Comparison of ENCODE assay signal across 8 mouse cellular contexts in the genomic region with DNA sequence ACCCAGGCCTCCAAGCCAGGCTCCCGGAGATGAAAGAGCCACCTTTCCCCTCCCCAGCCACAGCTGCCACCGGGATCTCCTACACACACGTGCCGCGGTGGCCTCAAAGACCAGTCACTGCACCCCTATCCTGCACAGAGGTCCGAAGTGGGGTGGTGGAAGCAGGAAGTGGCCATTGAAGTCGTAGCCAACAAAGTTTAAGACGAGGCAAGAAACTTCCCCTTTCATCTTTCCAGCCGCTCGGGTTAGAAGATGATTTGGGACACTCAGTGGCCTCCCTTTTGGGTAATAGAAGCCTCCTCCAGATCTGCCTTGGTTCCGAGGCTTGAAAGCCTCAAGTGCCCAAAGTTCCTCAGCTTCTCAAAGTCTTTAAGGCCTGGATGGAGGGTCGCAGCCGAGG. TPM values are rescaled to one million over a fixed set of nuclear protein-coding genes. Genes with fewer than 3 reads are reported as not detected.
DNase-seq lines count a peak whose midpoint lies in the region; ATAC-seq and TF ChIP-seq lines count a peak whose summit lies in the region.

No protein-coding gene starts in this region.

- 0 out of 2 replicates have a peak, but pooled peaks cover 1% of the 10 kb centered on the region for H3K36me3 ChIP-seq in heart, embryonic 10.5 days
- peaks cover 0 to 26% of the 10 kb centered on the region in 2 experiments for H3K36me3 ChIP-seq in CH12.LX (replicated peaks in 1 of 2; ENCODE audit: control insufficient read depth in 1 of 2, insufficient read depth in 1 of 2, low read length in 1 of 2)
- H3K36me3 ChIP-seq in forebrain, embryonic 13.5 days (ENCODE audit: poor library complexity, severe bottlenecking) = no peaks in the 10 kb centered on the region
- no peaks in the 10 kb centered on the region; the same call in 1 of the 2 replicates for H3K36me3 ChIP-seq in liver, embryonic 14.5 days (replicated peaks; ENCODE audit: control insufficient read depth, insufficient read depth, low read depth)
- no peaks in the 10 kb centered on the region for H3K36me3 ChIP-seq in stomach, postnatal 0 days (ENCODE audit: control insufficient read depth, insufficient read depth, low read length)

- WGBS in heart, embryonic 10.5 days = 2% methylated on average over 13 of the region's 13 CpGs
- WGBS in forebrain, embryonic 13.5 days = 2% methylated on average over 13 of the region's 13 CpGs
- WGBS in liver, embryonic 14.5 days (ENCODE audit: insufficient replicate concordance) = under 1% methylated on average over 13 of the region's 13 CpGs
- WGBS in stomach, postnatal 0 days = 6% methylated on average over 13 of the region's 13 CpGs

- dilution Hi-C loops in CH12.LX (cut with MboI; ENCODE audit: extremely low pct_ligation_motif_present, extremely low pct_unique_long_range_greater_than_20kb, low sequenced_read_pairs) = no loop called here

- TF ChIP-seq CTCF in CH12.LX (conservative IDR thresholded peaks at IDR 0.05 in 1 of 2, IDR thresholded peaks at IDR 0.05 in 1 of 2; ENCODE audit: low read depth in 2 of 2, low read length in 2 of 2) = no peak
- no peak for TF ChIP-seq CTCF in liver, embryonic 14.5 days (IDR thresholded peaks at IDR 0.05; ENCODE audit: low read depth)
- TF ChIP-seq CTCF in stomach, postnatal 0 days (IDR thresholded peaks at IDR 0.05; ENCODE audit: low read depth) = no peak

- peak; percentile 17; the same call in 1 of the 2 replicates for TF ChIP-seq POLR2A in CH12.LX (IDR thresholded peaks at IDR 0.05; ENCODE audit: low read depth, low read length)

- peaks cover 35% of the 10 kb centered on the region for H3K79me2 ChIP-seq in CH12.LX (replicated peaks; ENCODE audit: control insufficient read depth, extremely low read depth, insufficient read depth, poor library complexity, severe bottlenecking)

- H3K27ac ChIP-seq in heart, embryonic 10.5 days = peak overlapping the region; percentile 98
- H3K27ac ChIP-seq in CH12.LX (ENCODE audit: insufficient read depth, low read depth) = peak overlapping the region; percentile 93
- no peak overlapping the region for H3K27ac ChIP-seq in forebrain, embryonic 13.5 days
- peak overlapping the region; percentile 85 for H3K27ac ChIP-seq in liver, embryonic 14.5 days
- peak overlapping the region; percentile 100 for H3K27ac ChIP-seq in stomach, postnatal 0 days (replicated peaks)

- H3K9ac ChIP-seq in CH12.LX (ENCODE audit: insufficient read depth, low read depth) = peak overlapping the region; percentile 96
- H3K9ac ChIP-seq in forebrain, embryonic 13.5 days = peak overlapping the region; percentile 97
- peak overlapping the region; percentile 99 for H3K9ac ChIP-seq in liver, embryonic 14.5 days (replicated peaks)
- peak overlapping the region; percentile 96 for H3K9ac ChIP-seq in stomach, postnatal 0 days (ENCODE audit: low read length)

- H3K4me1 ChIP-seq in heart, embryonic 10.5 days = peaks cover 93% of the 10 kb centered on the region
- H3K4me1 ChIP-seq in CH12.LX (ENCODE audit: control insufficient read depth in 1 of 2, insufficient read depth in 2 of 2) = peaks cover 37 to 74% of the 10 kb centered on the region in 2 experiments
- peaks cover 75% of the 10 kb centered on the region for H3K4me1 ChIP-seq in forebrain, embryonic 13.5 days
- peaks cover 37 to 51% of the 10 kb centered on the region in 2 experiments for H3K4me1 ChIP-seq in liver, embryonic 14.5 days (replicated peaks; ENCODE audit: control insufficient read depth in 2 of 2, insufficient read depth in 2 of 2, low read length in 1 of 2)
- H3K4me1 ChIP-seq in stomach, postnatal 0 days (replicated peaks; ENCODE audit: control insufficient read depth, insufficient read depth) = peaks cover 30% of the 10 kb centered on the region

- ATAC-seq in forebrain, embryonic 13.5 days = no peak
- no peak for ATAC-seq in liver, embryonic 14.5 days (ENCODE audit: insufficient read depth)
- ATAC-seq in stomach, postnatal 0 days (ENCODE audit: low FRiP score, low TSS enrichment) = no peak

- H3K9me3 ChIP-seq in heart, embryonic 10.5 days = no peaks in the 10 kb centered on the region
- H3K9me3 ChIP-seq in CH12.LX (replicated peaks; ENCODE audit: low read length) = peaks cover 1% of the 10 kb centered on the region
- no peaks in the 10 kb centered on the region for H3K9me3 ChIP-seq in forebrain, embryonic 13.5 days (replicated peaks)
- no peaks in the 10 kb centered on the region for H3K9me3 ChIP-seq in liver, embryonic 14.5 days (ENCODE audit: control insufficient read depth, low read length)
- H3K9me3 ChIP-seq in stomach, postnatal 0 days (ENCODE audit: control insufficient read depth, low read length) = no peaks in the 10 kb centered on the region

- H3K4me2 ChIP-seq in CH12.LX (ENCODE audit: insufficient read depth, low read depth, poor library complexity, severe bottlenecking) = peak overlapping the region; percentile 55
- H3K4me2 ChIP-seq in forebrain, embryonic 13.5 days = peak overlapping the region; percentile 93
- H3K4me2 ChIP-seq in liver, embryonic 14.5 days (ENCODE audit: low read depth) = peak overlapping the region; percentile 87
- H3K4me2 ChIP-seq in stomach, postnatal 0 days (replicated peaks; ENCODE audit: low read depth) = peak overlapping the region; percentile 96

- peak overlapping the region; percentile 80 for H3K4me3 ChIP-seq in heart, embryonic 10.5 days
- peak overlapping the region; percentile 71 to 92 (median 71) for H3K4me3 ChIP-seq in CH12.LX (replicated peaks in 1 of 3; ENCODE audit: low read depth in 2 of 3, low read length in 2 of 3, poor library complexity in 1 of 3)
- peak overlapping the region; percentile 87 for H3K4me3 ChIP-seq in forebrain, embryonic 13.5 days
- H3K4me3 ChIP-seq in liver, embryonic 14.5 days (ENCODE audit: insufficient read depth in 1 of 2, low read depth in 2 of 2, low read length in 2 of 2) = peak overlapping the region; percentile 80 to 98
- H3K4me3 ChIP-seq in stomach, postnatal 0 days (ENCODE audit: low read depth, low read length) = peak overlapping the region; percentile 87

- DNase-seq in heart, embryonic 10.5 days (ENCODE audit: low spot score) = no peak
- DNase-seq in heart, postnatal 10 days = no peak
- DNase-seq in CH12.LX (ENCODE audit: extremely low read depth) = no peak
- DNase-seq in liver, embryonic 14.5 days (ENCODE audit: low read depth in 3 of 3, low spot score in 3 of 3) = no peak
- no peak for DNase-seq in stomach, postnatal 0 days (ENCODE audit: low spot score)
- no peak for DNase-seq in thymus, adult 18-20 months
- DNase-seq in Muller cell, postnatal 12 days (ENCODE audit: inconsistent ontology term) = no peak

- in situ Hi-C loops in CH12.LX (cut with MboI; ENCODE audit: low pct_ligation_motif_present, low pct_unique_long_range_greater_than_20kb, low sequenced_read_pairs) = no loop called here

- intact Hi-C loops in heart, postnatal 10 days (cut with DNase I) = no loop called here

- TF ChIP-seq EP300 in CH12.LX (IDR thresholded peaks at IDR 0.05; ENCODE audit: low read length) = 0 out of 2 replicates have a peak, but pooled peaks have one; percentile 14
- TF ChIP-seq EP300 in liver, embryonic 14.5 days (IDR thresholded peaks at IDR 0.05; ENCODE audit: low read depth) = 0 out of 2 replicates have a peak, but pooled peaks have one; percentile 0
- TF ChIP-seq EP300 in stomach, postnatal 0 days (optimal IDR thresholded peaks at IDR 0.05) = no peak

- no peaks in the 10 kb centered on the region for H3K27me3 ChIP-seq in heart, embryonic 10.5 days (ENCODE audit: insufficient read depth, poor library complexity, severe bottlenecking)
- H3K27me3 ChIP-seq in CH12.LX (replicated peaks) = no peaks in the 10 kb centered on the region
- H3K27me3 ChIP-seq in forebrain, embryonic 13.5 days = no peaks in the 10 kb centered on the region
- no peaks in the 10 kb centered on the region for H3K27me3 ChIP-seq in liver, embryonic 14.5 days (ENCODE audit: control insufficient read depth, insufficient read depth, low read length)
- no peaks in the 10 kb centered on the region for H3K27me3 ChIP-seq in stomach, postnatal 0 days (ENCODE audit: control insufficient read depth, insufficient read depth, low read length)

- no peak for TF ChIP-seq RAD21 in CH12.LX (IDR thresholded peaks at IDR 0.05; ENCODE audit: low read depth, low read length)

TF ChIP-seq in CH12.LX, 34 proteins besides CTCF, POLR2A, EP300 and RAD21 (continues in another document):
- TF ChIP-seq NELFE (IDR thresholded peaks at IDR 0.05; ENCODE audit: low read depth, low read length) = 0 out of 2 replicates have a peak, but pooled peaks have one; percentile 21
- TF ChIP-seq ELF1 (IDR thresholded peaks at IDR 0.05; ENCODE audit: low read depth, low read length) = peak; percentile 62
- peak; percentile 24; the same call in 1 of the 2 replicates for TF ChIP-seq MYC (IDR thresholded peaks at IDR 0.05; ENCODE audit: low read depth, low read length)
- TF ChIP-seq BHLHE40 (IDR thresholded peaks at IDR 0.05; ENCODE audit: low read depth, low read length) = peak; percentile 73
- no peak for TF ChIP-seq ETS1 (conservative IDR thresholded peaks at IDR 0.05; ENCODE audit: low read depth, low read length)
- no peak for TF ChIP-seq USF2 (conservative IDR thresholded peaks at IDR 0.05; ENCODE audit: low read depth, low read length)
- no peak for TF ChIP-seq SMC3 (IDR thresholded peaks at IDR 0.05; ENCODE audit: low read depth, low read length)
- TF ChIP-seq SIN3A (IDR thresholded peaks at IDR 0.05; ENCODE audit: low read length) = peak; percentile 55

RNA-seq across cellular contexts. Expression of gene Elmsan1, which starts 26.4 kb away (rescaled TPM):
- 8.0 and 10.5 TPM in 2 replicates for polyA plus RNA-seq in heart, embryonic 10.5 days (2016; fragmentation: Nextera tagmentation; extraction: Ambion mirVana)
- total RNA-seq in heart, postnatal 10 days (2021) = 10 to 100 TPM; 19.5 to 20.3 TPM
- total RNA-seq in CH12.LX (2012; rRNA removed) = 5.6 TPM in 2 replicates
- 2.0 and 2.2 TPM in 2 replicates for total RNA-seq in CH12.LX (2014; rRNA removed)
- 12.4 and 14.3 TPM in 2 replicates for polyA plus RNA-seq in CH12.LX (2012; ENCODE audit: insufficient read length, low read depth)
- polyA plus RNA-seq in forebrain, embryonic 13.5 days (2015; fragmentation: Nextera tagmentation; extraction: Ambion mirVana) = 5.0 and 5.6 TPM in 2 replicates
- 3.9 and 4.3 TPM in 2 replicates for polyA plus RNA-seq in liver, embryonic 14.5 days (2012; rRNA removed)
- polyA plus RNA-seq in liver, embryonic 14.5 days (2014; fragmentation: Nextera tagmentation; extraction: Ambion mirVana) = 4.5 and 5.1 TPM in 2 replicates
- polyA plus RNA-seq in stomach, postnatal 0 days (2015; fragmentation: Nextera tagmentation; extraction: Ambion mirVana) = 4.0 and 4.1 TPM in 2 replicates

RNA-seq across cellular contexts. Expression of gene Pnma1, which starts 44.0 kb away (rescaled TPM):
- polyA plus RNA-seq in heart, embryonic 10.5 days (2016; fragmentation: Nextera tagmentation; extraction: Ambion mirVana) = 0.71 and 1.1 TPM in 2 replicates
- under 1 TPM; 0.35 to 0.43 TPM for total RNA-seq in heart, postnatal 10 days (2021)
- total RNA-seq in CH12.LX (2012; rRNA removed) (0.13 and 0.21 TPM in 2 replicates), CH12.LX (2014; rRNA removed) (not detected in 2 replicates)
- polyA plus RNA-seq in CH12.LX (2012; ENCODE audit: insufficient read length, low read depth) = 0.30 TPM in 2 replicates
- 3.6 and 4.3 TPM in 2 replicates for polyA plus RNA-seq in forebrain, embryonic 13.5 days (2015; fragmentation: Nextera tagmentation; extraction: Ambion mirVana)
- polyA plus RNA-seq in liver, embryonic 14.5 days (2012; rRNA removed) = 0.09 and 0.10 TPM in 2 replicates
- 0.05 and 0.11 TPM in 2 replicates for polyA plus RNA-seq in liver, embryonic 14.5 days (2014; fragmentation: Nextera tagmentation; extraction: Ambion mirVana)
- 0.48 and 0.49 TPM in 2 replicates for polyA plus RNA-seq in stomach, postnatal 0 days (2015; fragmentation: Nextera tagmentation; extraction: Ambion mirVana)
